Mouse (Mus musculus) mesoderm, embryonic 11.5 days (tissue): ENCODE results near the gene Men1.
"Not testable (repeated sequence)": the region's sequence is repeated elsewhere in the genome, so short reads cannot be mapped to it uniquely, and the experiment has no call there.

ENCODE experiments used
- DNase-seq: peaks from one replicate; pipeline ENCODE4 v3.0.0-alpha.2; 2012; ENCODE audit warnings: low read depth, low spot score

Gene Men1

GRCm38 (mm10) chr19:6304787-6305516, 29.8 kb upstream of the Men1 start:
- peak; percentile 91 for DNase-seq

- peak; percentile 11 for DNase-seq
Measured at GRCm38 (mm10) chr19:6305517-6306115, 29.2 kb upstream of the Men1 start.

GRCm38 (mm10) chr19:6306137-6306551, 28.6 kb upstream of the Men1 start, which contains the start of gene Cdc42bpg:
Gene Cdc42bpg (plus strand): TSS chr19:6306456.
- peak; percentile 69 for DNase-seq

GRCm38 (mm10) chr19:6306586-6306985, 28.2 kb upstream of the Men1 start:
- peak; percentile 88 for DNase-seq

- no peak for DNase-seq
Measured at GRCm38 (mm10) chr19:6307733-6308531, 26.8 kb upstream of the Men1 start.

GRCm38 (mm10) chr19:6310181-6310580, 24.6 kb upstream of the Men1 start:
- no peak for DNase-seq

- DNase-seq, result not testable (repeated sequence)
Measured at GRCm38 (mm10) chr19:6311783-6312182, 23.0 kb upstream of the Men1 start.

GRCm38 (mm10) chr19:6313796-6314195, 21.0 kb upstream of the Men1 start:
- DNase-seq, result no peak

GRCm38 (mm10) chr19:6314513-6314912, 20.3 kb upstream of the Men1 start:
- DNase-seq, result no peak

- DNase-seq, result no peak
Measured at GRCm38 (mm10) chr19:6315573-6315972, 19.2 kb upstream of the Men1 start.

GRCm38 (mm10) chr19:6318145-6318544, 16.6 kb upstream of the Men1 start:
- DNase-seq, result no peak

- no peak for DNase-seq
Measured at GRCm38 (mm10) chr19:6321358-6321757, 13.4 kb upstream of the Men1 start.

GRCm38 (mm10) chr19:6321786-6322621, 12.8 kb upstream of the Men1 start:
- no peak for DNase-seq

GRCm38 (mm10) chr19:6324751-6325150, 10.0 kb upstream of the Men1 start:
- DNase-seq, result no peak

GRCm38 (mm10) chr19:6331178-6331577, 3.6 kb upstream of the Men1 start:
- DNase-seq, result no peak

GRCm38 (mm10) chr19:6331719-6332516, 2.9 kb upstream of the Men1 start:
- no peak for DNase-seq

GRCm38 (mm10) chr19:6333761-6334595, 801 bp upstream of the Men1 start:
- DNase-seq, result no peak

- DNase-seq, result no peak
Measured at GRCm38 (mm10) chr19:6335458-6335827, 664 bp downstream of the Men1 start.

GRCm38 (mm10) chr19:6336920-6337319, 2.1 kb downstream of the Men1 start:
- no peak for DNase-seq

- DNase-seq, result no peak
Measured at GRCm38 (mm10) chr19:6338171-6338570, 3.4 kb downstream of the Men1 start.
